Mouse (Mus musculus) ovary, postnatal 36 days (tissue): ENCODE data around the gene 4930564D02Rik.

Source experiments
- DNase-seq: peaks from one replicate; pipeline ENCODE4 v3.0.0; 2022; ENCODE audit warnings: low spot score, mixed read lengths

4930564D02Rik gene

DNA sequence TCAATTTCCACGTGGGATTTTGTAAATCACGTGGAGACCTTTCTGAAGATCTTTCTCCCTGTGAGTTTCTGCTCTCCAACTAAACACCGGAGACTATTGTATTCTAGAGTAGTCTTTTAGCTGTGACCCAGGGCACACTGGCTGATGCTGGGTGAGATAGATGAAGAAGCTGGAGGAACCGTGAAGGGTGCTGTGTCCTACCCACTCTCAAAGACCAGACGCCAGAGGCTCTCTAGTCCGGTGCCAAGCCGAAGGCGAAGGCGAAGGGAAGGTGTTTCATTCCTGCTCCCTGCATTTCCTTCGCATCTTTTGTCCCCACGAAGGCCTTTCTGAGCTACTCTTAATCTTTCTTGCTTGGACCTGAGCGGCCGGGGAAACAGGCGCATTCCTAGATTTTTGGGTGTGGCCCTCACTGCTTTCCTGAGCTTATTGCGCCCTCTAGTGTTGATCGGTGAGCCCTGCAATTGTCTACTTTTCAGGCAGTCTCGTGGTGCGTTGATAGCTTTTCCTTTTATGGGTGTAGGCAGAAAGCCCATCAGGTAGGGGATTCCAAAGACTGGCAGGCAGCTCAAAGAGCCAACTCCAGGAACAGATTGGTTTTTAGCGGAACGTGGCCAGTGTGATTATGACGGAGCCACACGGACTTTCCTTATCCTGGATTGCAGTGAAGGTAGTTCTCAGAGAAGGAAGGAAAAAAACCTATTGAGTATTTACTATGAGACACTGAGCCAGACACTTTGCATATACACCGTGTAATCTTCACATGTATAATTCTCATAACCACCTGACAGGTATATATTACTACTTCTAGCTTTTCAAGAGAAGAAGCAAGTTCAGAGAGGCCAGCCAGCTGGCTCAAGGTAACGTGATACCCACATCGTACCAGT is 7.8 kb upstream of the 4930564D02Rik start:
- peak; percentile 74 for DNase-seq

DNA sequence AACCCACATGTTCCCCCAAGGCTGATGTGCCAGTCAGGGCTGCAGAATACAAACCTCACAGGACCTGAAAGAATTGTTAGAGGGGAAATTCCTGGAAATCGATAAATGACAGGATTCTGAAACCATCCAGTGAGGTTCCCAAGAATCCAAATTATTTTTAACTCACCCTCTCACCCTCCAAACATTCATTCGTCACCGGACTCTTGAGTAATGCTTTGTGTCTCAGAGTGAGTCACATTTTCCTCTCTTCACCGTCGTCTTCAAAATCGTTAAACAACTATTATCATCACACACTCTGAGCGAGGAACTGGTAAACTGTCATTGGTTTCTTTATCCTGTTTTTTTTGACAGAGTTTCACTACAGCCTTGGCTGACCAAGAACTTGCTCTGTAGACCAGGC is 6.7 kb upstream of the 4930564D02Rik start:
- DNase-seq, result no peak

DNA sequence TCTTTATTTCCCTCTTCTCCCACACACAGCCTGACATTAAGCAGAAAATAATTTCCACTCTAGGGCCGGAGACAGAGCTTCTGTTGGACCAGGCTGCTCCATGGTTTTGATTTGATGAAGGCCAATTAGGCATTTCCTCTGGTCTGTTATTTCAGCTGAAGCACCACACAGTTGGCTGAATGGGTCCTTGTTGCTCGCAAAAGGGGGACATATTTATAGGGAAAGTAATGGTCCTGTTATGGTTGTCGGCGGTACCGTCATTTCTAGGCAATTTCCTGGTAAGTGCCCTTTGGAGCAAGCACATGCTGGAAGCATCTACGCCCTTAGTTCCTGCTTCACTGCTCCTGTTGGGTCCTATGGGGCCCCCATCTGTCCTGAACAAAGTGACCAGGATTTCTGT is 5.7 kb upstream of the 4930564D02Rik start:
- DNase-seq, result no peak

DNA sequence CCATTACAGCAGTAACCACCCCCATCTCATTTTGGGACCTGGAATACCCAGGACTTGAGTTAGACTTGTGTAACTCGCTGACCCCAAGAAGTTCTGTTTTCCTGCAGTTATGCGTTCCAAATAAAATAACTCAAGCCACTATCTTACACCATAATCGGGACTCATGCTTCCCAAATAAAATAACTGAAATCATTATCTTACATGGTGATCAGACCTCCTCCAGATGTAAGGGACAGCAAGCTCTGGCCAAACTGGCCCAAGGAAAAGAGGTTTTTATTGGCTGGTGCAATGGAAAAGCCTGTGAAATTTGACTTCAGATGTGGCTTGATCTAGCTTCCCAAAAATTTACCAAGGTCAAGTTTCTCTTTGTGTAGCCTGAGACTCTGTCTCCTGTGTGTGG is 5.1 kb upstream of the 4930564D02Rik start:
- DNase-seq, result no peak

DNA sequence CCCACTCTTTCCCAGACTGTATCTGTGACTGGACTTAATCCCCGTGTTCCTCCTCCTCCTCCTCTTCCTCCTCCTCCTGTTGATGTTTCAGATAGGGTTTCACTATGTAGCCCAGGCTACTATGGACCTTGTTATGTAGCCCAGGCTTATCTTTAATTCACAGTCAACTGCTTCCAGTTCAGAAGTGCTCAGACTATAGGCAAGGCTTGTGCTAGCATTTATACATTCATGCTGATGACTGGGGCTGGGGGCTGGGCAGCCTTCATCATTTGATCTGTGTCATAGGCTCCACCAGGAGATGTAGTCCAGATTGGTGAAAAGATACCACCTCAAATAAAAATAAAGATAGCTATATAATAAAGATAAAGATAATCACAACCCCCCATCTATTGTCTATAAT is 4.7 kb upstream of the 4930564D02Rik start:
- no peak for DNase-seq

DNA sequence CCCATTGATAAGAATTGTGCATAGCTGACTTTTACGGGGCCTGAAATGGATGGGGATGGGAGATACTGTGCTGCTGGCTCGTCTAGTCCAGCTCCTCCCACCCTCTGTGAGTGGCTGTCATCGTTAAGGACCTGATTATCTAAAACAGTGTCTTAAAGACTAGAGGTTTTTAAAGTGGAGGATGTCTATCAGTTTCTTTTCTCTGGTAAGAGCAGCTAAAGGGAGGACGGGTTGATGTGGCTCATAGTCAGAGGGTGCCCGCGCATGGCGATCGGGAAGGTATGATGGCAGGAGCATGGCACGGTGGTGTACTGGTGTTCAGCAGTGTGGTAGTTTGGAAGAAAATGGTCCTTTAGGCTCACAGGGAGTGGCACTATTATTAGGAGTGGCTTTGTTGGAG is 4.0 kb upstream of the 4930564D02Rik start:
- no peak for DNase-seq

DNA sequence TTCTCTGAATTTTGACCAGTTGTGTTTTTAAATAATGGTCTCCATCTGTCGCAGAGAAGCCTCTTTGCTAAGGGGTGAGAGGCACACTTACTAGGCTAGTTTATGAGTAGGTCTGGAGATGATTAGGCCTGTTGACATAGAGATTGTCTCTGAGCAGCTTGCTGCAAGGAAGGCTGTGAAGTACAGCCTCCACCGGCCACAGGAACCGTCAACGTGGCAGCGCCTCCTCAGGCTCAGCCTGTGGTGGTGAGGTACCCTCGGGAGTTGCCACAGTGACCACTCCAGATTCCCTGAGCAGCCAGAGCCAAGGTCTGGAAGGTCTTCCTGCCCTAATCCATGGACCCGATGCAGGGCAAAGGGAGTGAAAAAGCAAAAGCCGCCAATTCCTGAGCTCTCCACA is 3.9 kb downstream of the 4930564D02Rik start:
- DNase-seq, result no peak

DNA sequence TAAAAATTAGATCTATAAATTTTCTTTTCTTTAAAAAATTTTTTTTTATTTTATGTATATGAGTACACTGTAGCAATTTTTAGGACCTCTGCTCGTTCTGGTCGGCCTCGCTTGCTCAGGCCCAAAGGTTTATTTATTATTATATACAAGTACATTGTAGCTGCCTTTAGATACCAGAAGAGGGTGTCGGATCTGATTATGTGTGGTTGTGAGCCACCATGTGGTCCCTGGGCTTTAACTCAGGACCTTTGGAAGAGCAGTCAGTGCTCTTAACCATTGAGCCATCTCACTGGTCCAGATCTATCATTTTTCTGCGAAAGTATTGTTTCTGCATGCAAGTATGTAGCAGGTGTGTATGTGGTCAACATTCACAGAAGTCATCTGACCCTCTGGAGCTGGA is 4.6 kb downstream of the 4930564D02Rik start:
- no peak for DNase-seq

DNA sequence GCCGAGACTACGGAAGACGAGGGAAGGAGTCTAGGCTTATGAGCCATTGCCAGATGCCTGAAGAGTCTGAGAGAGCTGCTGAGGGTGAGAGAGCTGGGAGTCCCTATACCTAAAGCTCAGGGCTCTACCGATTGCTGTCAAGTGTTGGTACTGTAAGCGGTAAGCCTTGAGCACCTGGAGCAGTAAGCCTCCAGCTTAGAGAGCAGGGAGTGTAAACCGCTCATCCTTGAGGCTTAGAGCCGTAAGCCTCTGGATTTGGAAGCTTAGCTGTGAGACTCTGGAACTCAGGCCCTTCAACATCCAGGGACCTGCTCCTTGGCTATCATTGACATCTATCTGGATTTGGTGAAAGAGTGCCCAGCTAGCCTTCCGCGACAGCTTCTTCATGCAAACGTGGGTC is 5.9 kb downstream of the 4930564D02Rik start:
- DNase-seq, result no peak

DNA sequence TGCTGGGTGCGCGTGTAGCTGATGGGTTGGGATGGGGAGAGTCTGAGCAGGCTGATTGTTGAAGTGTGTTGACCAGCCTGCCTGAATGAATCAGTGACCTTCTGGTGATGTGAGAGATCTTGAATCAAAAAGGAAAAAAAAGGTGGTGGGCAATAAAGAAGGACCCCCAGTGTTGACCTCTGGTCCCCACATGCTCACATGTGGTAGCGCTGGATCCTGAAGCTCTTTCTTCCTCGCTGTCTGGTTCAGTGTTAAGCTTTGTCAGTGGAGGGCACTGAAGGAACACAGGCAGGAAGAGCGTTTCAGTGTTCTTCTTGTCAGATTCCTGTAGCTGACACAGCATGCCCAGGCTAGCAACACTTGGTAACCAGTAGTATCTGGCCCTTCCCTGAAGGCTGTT is 9.2 kb downstream of the 4930564D02Rik start:
- no peak for DNase-seq

DNA sequence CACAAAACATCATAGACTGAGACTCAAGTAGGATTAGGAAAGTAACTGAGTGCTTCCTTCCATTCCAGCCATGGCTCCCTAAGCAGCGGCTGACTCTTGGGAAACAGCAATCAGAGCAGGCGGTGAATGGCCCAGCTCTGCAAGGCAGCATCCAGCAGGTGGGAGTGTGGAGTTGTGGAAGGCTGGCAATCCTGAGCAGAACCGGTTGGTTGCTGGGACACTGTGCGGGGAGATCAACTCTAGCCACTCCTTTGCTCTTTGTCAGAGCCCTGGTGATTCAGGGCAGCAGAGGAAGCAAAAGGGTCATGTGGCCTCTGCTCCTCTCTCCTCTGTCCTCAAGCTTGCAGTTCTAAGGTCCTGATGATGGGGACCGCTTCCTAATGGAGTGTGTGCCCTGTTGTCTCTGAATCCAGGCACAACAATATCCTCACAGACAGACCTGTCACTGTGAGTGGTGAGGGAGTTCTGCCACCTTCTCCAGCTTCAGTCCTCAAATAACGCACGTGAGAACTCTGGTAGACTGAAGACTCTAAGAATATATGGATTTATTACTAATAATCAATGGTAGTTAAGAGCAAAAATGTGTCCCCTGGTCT is 11.7 kb downstream of the 4930564D02Rik start:
- DNase-seq, result peak; percentile 82

DNA sequence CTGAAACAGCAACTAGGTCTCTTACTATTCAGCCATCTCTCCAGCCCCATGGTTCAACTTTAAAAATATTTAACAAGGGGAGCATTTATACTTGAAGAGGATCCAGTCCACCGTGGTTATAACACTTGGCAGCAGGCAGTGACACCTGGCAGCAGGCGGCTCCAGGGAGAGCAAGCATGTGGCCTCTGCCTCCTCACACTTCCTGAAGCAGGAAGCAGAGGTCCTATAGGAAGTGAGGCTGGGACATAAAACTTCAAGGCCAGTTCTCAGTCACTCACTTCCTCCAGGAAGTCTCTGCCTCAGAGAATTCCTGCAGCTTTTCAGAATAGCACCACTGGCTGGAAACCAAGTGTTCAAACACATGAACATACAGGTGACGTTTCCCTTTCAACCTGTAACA is 20.7 kb downstream of the 4930564D02Rik start:
- DNase-seq, result no peak

DNA sequence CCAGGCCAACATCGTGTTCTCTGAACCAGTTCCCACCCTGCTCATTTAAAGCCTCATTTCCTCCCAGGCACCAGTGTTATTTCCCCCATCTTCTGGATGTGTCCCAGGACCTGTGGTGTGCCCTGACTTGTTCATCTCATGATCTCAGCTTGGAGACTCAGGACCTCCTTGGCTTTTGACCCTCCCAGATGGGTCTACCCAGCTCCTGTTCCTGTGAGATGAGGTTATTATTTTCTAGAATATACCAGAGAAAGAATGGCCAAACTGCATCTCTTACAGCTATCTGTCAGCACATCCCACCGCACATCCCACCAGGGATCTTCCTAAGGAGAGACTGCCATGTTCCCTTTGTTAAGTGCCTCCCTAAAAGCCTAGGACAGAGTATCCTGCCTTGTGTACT is 22.0 kb downstream of the 4930564D02Rik start:
- DNase-seq, result no peak

DNA sequence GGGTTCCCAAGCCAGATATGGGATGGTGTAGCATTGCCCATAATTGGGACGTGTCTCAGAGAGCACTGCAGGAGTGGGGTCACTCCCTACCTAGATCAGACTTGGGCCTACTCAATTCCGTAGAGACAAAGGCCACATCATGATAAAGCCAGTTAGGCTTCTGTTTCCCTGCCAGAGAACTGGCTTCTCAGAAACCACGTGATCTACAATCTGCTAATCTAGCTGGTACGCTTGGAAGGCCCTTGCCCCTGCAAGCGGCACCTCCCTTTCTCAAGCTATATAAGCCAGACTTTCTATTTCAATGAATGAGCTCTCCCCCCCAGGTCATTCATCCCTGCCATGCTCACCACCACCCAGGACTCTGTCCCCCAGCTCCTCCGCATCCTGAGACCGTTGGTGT is 23.5 kb downstream of the 4930564D02Rik start:
- DNase-seq, result no peak

DNA sequence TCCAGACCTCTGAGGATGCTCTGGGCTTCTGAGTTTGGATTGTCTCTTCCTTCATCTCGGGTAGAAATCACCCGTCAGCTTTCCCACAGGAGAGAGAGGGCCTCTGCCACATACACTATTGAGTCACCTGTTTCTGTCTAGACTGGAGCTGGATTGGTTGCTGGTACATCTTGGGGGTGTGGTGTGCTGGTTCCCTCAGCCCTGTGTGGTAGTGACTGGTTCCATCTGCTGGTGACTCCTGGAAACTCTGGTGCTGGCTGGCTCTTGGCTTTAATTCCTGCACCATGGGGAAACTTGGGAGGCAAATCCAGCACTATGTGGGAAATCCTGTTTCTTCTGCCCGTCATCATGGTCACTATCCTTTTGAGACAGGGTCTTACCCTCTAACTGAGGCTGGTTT is 24.3 kb downstream of the 4930564D02Rik start:
- peak; percentile 53 for DNase-seq

DNA sequence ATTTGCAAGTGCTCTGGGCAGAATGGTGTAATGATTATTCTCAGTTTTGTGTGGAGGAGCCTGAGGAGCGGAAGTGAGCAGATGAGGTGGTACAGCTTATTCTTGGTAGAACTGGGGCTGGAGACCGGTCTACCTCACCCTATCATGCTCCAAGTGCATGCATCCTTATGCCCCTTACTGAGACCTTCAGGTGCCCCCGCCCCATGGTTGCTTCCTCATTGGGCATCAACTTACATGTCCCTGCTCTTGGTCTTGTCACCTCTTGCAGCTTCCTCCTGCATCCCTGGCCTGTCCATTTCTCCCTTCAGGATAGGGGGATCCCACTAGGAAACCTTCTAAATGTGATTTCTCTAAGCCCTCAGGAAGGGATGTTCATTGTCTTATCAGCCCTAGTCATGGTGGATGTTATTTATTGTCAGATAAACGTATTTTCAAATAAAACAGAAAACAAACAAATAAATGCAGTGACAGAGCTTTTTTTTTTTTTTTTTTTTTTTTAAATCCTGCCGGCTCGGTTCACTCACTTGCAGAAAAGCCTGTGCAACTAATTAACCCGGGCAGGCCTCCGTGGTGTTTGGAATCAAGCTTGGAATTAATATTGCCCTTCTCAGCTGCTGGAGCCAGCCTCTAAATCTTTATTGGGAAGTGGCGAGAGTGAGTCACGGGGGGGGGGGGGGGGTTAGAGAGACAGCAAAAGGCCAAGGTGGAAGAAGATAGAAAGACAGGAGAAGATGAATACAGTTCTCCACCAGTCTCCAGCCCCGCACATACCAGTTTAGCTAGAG is 26.3 kb downstream of the 4930564D02Rik start:
- DNase-seq, result no peak

DNA sequence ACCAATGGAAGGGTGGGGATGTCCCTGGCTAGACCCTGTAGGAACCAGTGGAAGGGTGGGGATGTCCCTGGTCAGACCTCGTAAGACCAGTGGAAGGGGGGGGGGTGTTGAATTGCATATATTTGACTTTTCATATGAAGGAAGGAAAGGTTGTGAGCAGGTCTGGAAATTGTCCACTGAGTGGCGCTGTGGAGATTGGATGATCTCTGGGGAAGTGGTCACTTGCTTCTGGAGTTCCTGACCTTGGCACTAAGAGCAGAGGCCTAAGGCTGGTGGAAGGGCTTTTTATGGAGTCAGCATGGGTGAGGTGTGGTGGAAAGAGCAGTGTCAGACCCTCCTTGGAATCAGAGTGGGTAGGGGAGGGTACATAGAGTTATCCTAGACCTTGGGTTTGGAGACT is 27.8 kb downstream of the 4930564D02Rik start:
- DNase-seq, result peak; percentile 23

DNA sequence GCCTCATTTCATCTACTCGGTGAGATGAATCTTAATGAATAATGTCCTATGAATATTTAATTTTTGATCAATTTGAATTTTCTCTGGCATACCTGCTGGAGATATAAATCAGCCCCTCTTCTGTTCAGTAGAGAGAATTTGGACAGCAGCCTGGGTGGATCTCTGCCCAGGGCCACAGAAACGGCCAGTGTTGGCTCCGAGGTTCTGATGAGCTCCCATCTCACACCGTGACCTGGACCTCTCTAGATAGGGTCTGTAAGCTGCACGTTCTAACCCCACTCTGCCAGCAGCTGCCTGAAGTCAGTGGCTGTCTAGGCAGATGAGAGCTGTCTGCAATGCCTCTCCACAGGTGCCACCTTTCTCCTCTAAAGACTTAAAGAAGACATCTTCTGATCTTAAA is 28.4 kb downstream of the 4930564D02Rik start:
- DNase-seq, result no peak

DNA sequence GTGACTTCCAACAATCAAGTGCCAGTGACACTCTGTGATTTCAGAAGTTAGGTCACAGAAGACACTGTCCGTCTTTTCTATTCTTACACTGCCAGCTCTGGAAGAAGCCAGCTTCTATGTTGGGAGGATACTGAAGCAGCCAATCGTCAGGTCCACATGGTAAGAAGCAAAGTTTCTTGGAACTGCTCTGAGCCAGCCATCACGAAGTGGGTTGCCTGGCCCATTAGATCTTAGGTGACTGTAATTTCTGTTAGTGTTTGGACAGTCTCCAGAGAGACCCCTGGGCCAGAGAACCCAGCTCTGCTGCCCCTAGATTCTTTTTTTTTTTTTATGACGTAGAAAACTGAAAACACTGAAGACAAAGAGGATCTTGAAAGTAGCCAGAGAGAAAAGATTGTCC is 30.9 kb downstream of the 4930564D02Rik start:
- DNase-seq, result no peak

DNA sequence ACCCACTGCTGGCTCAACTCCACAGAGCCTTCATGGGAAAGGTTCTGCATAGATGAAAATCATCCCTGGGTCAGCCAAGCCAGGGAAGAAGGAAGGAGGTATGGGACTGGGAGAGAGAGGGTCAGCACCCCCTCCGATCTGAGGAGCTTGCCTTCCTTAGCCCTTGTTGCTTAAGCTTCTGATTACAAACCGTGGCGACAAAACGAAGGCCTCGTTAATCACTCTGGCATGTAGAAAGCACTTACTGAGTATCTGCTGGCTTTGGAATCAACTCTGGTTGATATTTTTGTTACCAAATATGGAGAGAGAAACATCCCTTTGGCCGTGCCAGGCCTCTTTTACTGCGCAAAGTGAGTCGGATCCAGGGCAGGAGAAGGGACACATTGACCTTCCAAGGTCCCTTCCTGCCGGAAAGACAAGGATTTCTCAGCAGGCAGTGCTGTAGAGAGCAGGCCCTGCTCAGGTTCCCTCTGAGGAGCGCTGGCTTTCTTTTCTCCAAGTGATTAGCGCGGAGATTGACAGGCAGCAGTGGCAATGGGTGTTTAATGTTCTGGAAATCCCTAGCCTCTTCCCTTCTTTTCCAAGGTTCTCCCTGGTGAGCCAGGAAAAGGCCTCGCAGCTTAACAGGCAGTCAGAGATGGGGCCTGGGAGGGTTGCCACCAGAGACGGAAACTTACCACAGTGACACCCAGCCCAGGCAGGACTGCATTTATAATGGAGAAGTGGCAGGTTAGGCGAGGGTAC is 33.1 kb downstream of the 4930564D02Rik start:
- peak; percentile 26 for DNase-seq

DNA sequence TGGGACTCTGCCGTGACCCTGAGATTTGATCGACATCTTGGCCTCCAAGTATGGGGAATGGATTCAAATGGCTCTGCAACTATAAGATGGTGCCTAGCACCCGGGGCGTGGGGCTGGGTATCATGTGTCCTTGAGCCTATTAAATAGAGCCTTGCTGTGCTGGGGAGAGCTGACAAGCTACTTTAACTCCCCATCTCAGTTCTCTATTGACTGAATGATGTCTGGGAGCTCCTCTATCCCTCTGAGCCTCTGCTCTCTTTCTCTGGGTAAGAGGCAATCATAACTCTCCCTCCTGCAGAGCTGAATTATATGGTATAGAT is 33.6 kb downstream of the 4930564D02Rik start:
- DNase-seq, result no peak

DNA sequence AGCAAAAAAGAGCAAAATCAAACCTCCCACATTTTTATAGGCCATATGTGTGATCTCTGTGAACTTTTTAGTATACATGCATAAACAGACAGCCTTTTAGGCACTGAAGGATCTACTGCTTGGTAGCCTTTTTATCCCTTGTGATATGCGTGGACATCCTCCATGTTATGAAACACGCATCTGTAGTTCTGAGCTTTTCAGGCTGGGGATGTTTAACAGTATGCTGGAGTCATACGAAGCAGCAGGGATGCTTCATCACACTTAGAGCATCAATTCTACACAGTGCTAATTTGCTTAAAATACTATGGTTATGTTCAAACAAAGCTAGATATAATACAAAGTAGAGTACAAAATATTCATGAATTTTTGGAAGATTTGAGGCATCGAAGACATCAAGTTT is 39.2 kb downstream of the 4930564D02Rik start:
- no peak for DNase-seq
